Mouse (Mus musculus): ENCODE measurements at regions not wholly inside any gene's neighbourhood (a gene's known extent, or its start where the extent isn't known, plus 50 kb on each side); places are given as distances from the start of the nearest gene placed in this dataset.
A peak's percentile ranks its signal among the peaks of the same experiment; 100 is the strongest.
"Not testable (repeated sequence)": the region's sequence is repeated elsewhere in the genome, so short reads cannot be mapped to it uniquely, and the experiment has no call there.

- no peak overlapping the region for H3K4me3 ChIP-seq (ENCODE audit: low read depth, low read length)
These were observed 61.6 kb downstream of the Zxdb start for GRCm38 (mm10) chrX:94785983-94786382.

GRCm38 (mm10) chrX:94788331-94788920 is 64.1 kb downstream of the Zxdb start:
- no peak overlapping the region for H3K4me2 ChIP-seq
- no peaks in the 10 kb centered on the region for H3K4me1 ChIP-seq (replicated peaks; ENCODE audit: control insufficient read depth, insufficient read depth, low read length)
- H3K27me3 ChIP-seq (replicated peaks; ENCODE audit: control insufficient read depth, insufficient read depth, low read length), result no peaks in the 10 kb centered on the region
- no peaks in the 10 kb centered on the region for H3K9me3 ChIP-seq (ENCODE audit: control insufficient read depth, low read length)
- no peak for DNase-seq (ENCODE audit: low spot score)
- H3K27ac ChIP-seq (ENCODE audit: low read depth, low read length), result no peak overlapping the region
- ATAC-seq (replicated peaks; ENCODE audit: low FRiP score), result no peak
- 83% methylated on average over 3 of the region's 3 CpGs for WGBS
- no peaks in the 10 kb centered on the region for H3K36me3 ChIP-seq (ENCODE audit: control insufficient read depth, insufficient read depth, low read length)
- no peak overlapping the region for H3K4me3 ChIP-seq (ENCODE audit: low read depth, low read length)
- H3K9ac ChIP-seq (ENCODE audit: low read depth, low read length), result no peak overlapping the region

More at GRCm38 (mm10) chrX:94785983-94786382, 61.6 kb downstream of the Zxdb start:
- no peak for DNase-seq (ENCODE audit: low spot score)
- H3K36me3 ChIP-seq (ENCODE audit: control insufficient read depth, insufficient read depth, low read length), result no peaks in the 10 kb centered on the region
- no peaks in the 10 kb centered on the region for H3K9me3 ChIP-seq (ENCODE audit: control insufficient read depth, low read length)
- no peak overlapping the region for H3K4me2 ChIP-seq
- no peaks in the 10 kb centered on the region; the same call in 1 of the 2 replicates for H3K27me3 ChIP-seq (replicated peaks; ENCODE audit: control insufficient read depth, insufficient read depth, low read length)
- no peaks in the 10 kb centered on the region for H3K4me1 ChIP-seq (replicated peaks; ENCODE audit: control insufficient read depth, insufficient read depth, low read length)
- H3K9ac ChIP-seq (ENCODE audit: low read depth, low read length), result no peak overlapping the region
- H3K27ac ChIP-seq (ENCODE audit: low read depth, low read length), result no peak overlapping the region
- no peak for ATAC-seq (replicated peaks; ENCODE audit: low FRiP score)
- 42% methylated on average over 5 of the region's 5 CpGs for WGBS

- H3K27ac ChIP-seq (ENCODE audit: low read depth, low read length); DNase-seq (ENCODE audit: low spot score); H3K4me1 ChIP-seq (replicated peaks; ENCODE audit: control insufficient read depth, insufficient read depth, low read length); H3K36me3 ChIP-seq (ENCODE audit: control insufficient read depth, insufficient read depth, low read length); H3K9ac ChIP-seq (ENCODE audit: low read depth, low read length); H3K27me3 ChIP-seq (replicated peaks; ENCODE audit: control insufficient read depth, insufficient read depth, low read length); H3K4me2 ChIP-seq; H3K9me3 ChIP-seq (ENCODE audit: control insufficient read depth, low read length); H3K4me3 ChIP-seq (ENCODE audit: low read depth, low read length): not testable (repeated sequence)
- ATAC-seq (replicated peaks; ENCODE audit: low FRiP score), result peak; percentile 34
- WGBS, result no CpG with 5 or more reads among the region's 37 CpGs
These were observed 72.5 kb downstream of the Zxdb start for GRCm38 (mm10) chrX:94796845-94797244.

- no CpG with 5 or more reads among the region's 131 CpGs for WGBS
- H3K27me3 ChIP-seq (replicated peaks; ENCODE audit: control insufficient read depth, insufficient read depth, low read length); H3K36me3 ChIP-seq (ENCODE audit: control insufficient read depth, insufficient read depth, low read length): not testable (repeated sequence)
These were observed 73.2 kb downstream of the Zxdb start for GRCm38 (mm10) chrX:94797348-94798182.

GRCm38 (mm10) chrX:94798183-94798619 is 73.8 kb downstream of the Zxdb start:
- WGBS, result no CpG with 5 or more reads among the region's 22 CpGs
- ATAC-seq (replicated peaks; ENCODE audit: low FRiP score), result peak; percentile 47
- not testable (repeated sequence) for H3K9ac ChIP-seq (ENCODE audit: low read depth, low read length); DNase-seq (ENCODE audit: low spot score); H3K4me3 ChIP-seq (ENCODE audit: low read depth, low read length); H3K4me2 ChIP-seq; H3K27ac ChIP-seq (ENCODE audit: low read depth, low read length); H3K9me3 ChIP-seq (ENCODE audit: control insufficient read depth, low read length); H3K27me3 ChIP-seq (replicated peaks; ENCODE audit: control insufficient read depth, insufficient read depth, low read length); H3K4me1 ChIP-seq (replicated peaks; ENCODE audit: control insufficient read depth, insufficient read depth, low read length); H3K36me3 ChIP-seq (ENCODE audit: control insufficient read depth, insufficient read depth, low read length)

More at GRCm38 (mm10) chrX:94797348-94798182, 73.2 kb downstream of the Zxdb start:
- H3K4me2 ChIP-seq; H3K4me3 ChIP-seq (ENCODE audit: low read depth, low read length); H3K9ac ChIP-seq (ENCODE audit: low read depth, low read length); H3K4me1 ChIP-seq (replicated peaks; ENCODE audit: control insufficient read depth, insufficient read depth, low read length); DNase-seq (ENCODE audit: low spot score); H3K9me3 ChIP-seq (ENCODE audit: control insufficient read depth, low read length); H3K27ac ChIP-seq (ENCODE audit: low read depth, low read length): not testable (repeated sequence)
- ATAC-seq (replicated peaks; ENCODE audit: low FRiP score), result peak; percentile 68

GRCm38 (mm10) chrX:94812760-94813159 is 88.4 kb downstream of the Zxdb start:
- H3K4me3 ChIP-seq (ENCODE audit: low read depth, low read length); H3K4me1 ChIP-seq (replicated peaks; ENCODE audit: control insufficient read depth, insufficient read depth, low read length); H3K9me3 ChIP-seq (ENCODE audit: control insufficient read depth, low read length); H3K27me3 ChIP-seq (replicated peaks; ENCODE audit: control insufficient read depth, insufficient read depth, low read length); H3K9ac ChIP-seq (ENCODE audit: low read depth, low read length); DNase-seq (ENCODE audit: low spot score); ATAC-seq (replicated peaks; ENCODE audit: low FRiP score); H3K27ac ChIP-seq (ENCODE audit: low read depth, low read length); H3K36me3 ChIP-seq (ENCODE audit: control insufficient read depth, insufficient read depth, low read length); H3K4me2 ChIP-seq: not testable (repeated sequence)
- no CpG with 5 or more reads among the region's 3 CpGs for WGBS

- not testable (repeated sequence) for ATAC-seq (replicated peaks; ENCODE audit: low FRiP score); H3K4me2 ChIP-seq; H3K9ac ChIP-seq (ENCODE audit: low read depth, low read length); H3K36me3 ChIP-seq (ENCODE audit: control insufficient read depth, insufficient read depth, low read length); H3K4me1 ChIP-seq (replicated peaks; ENCODE audit: control insufficient read depth, insufficient read depth, low read length); H3K4me3 ChIP-seq (ENCODE audit: low read depth, low read length); H3K9me3 ChIP-seq (ENCODE audit: control insufficient read depth, low read length); H3K27ac ChIP-seq (ENCODE audit: low read depth, low read length); H3K27me3 ChIP-seq (replicated peaks; ENCODE audit: control insufficient read depth, insufficient read depth, low read length); DNase-seq (ENCODE audit: low spot score)
- 96% methylated on average over 5 of the region's 6 CpGs for WGBS
These were observed 103.2 kb downstream of the Zxdb start for GRCm38 (mm10) chrX:94827524-94827923.

- H3K4me2 ChIP-seq; H3K27me3 ChIP-seq (replicated peaks; ENCODE audit: control insufficient read depth, insufficient read depth, low read length); H3K4me1 ChIP-seq (replicated peaks; ENCODE audit: control insufficient read depth, insufficient read depth, low read length); H3K9ac ChIP-seq (ENCODE audit: low read depth, low read length); DNase-seq (ENCODE audit: low spot score); H3K36me3 ChIP-seq (ENCODE audit: control insufficient read depth, insufficient read depth, low read length); H3K9me3 ChIP-seq (ENCODE audit: control insufficient read depth, low read length); ATAC-seq (replicated peaks; ENCODE audit: low FRiP score); H3K27ac ChIP-seq (ENCODE audit: low read depth, low read length); H3K4me3 ChIP-seq (ENCODE audit: low read depth, low read length): not testable (repeated sequence)
- WGBS, result 33% methylated on average over 2 of the region's 2 CpGs
These were observed 119.9 kb downstream of the Zxdb start for GRCm38 (mm10) chrX:94844110-94844779.
